Mouse (Mus musculus): ENCODE results near the gene Ssc5d.
A peak's percentile ranks its signal among the peaks of the same experiment; 100 is the strongest.

Gene Ssc5d

DNA sequence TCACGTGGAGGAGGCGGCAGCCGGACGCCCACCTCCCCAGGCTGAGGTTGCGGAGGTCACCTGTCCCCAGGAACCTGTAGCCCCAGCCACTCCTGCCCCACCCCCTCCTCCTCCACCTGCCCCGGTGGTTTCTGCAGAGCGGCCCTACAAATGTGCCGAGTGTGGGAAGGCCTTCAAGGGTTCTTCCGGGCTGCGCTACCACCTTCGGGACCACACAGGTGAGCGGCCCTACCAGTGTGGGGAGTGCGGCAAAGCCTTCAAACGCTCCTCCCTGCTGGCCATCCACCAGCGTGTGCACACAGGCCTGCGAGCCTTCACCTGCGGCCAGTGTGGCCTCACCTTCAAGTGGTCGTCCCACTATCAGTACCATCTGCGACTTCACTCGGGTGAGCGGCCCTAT is 5.6 kb upstream of the Ssc5d start:
- no peak for DNase-seq (ENCODE audit: extremely low spot score)

DNA sequence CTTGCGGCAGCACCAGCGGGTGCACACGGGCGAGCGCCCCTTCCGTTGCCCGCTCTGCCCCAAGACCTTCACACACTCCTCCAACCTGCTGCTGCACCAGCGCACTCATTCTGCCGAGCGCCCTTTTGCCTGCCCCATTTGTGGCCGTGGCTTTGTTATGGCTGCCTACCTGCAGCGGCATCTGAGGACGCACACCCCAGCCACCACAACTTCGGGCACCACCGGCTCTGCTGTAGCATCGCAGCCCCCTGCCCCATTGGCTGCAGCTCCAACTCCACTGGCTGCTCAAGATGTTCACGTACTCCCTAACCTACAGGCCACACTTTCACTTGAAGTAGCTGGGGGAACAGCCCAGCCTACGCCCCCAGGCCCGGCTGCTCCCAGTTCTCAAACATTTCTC is 5.1 kb upstream of the Ssc5d start:
- no peak for DNase-seq (ENCODE audit: extremely low spot score)

DNA sequence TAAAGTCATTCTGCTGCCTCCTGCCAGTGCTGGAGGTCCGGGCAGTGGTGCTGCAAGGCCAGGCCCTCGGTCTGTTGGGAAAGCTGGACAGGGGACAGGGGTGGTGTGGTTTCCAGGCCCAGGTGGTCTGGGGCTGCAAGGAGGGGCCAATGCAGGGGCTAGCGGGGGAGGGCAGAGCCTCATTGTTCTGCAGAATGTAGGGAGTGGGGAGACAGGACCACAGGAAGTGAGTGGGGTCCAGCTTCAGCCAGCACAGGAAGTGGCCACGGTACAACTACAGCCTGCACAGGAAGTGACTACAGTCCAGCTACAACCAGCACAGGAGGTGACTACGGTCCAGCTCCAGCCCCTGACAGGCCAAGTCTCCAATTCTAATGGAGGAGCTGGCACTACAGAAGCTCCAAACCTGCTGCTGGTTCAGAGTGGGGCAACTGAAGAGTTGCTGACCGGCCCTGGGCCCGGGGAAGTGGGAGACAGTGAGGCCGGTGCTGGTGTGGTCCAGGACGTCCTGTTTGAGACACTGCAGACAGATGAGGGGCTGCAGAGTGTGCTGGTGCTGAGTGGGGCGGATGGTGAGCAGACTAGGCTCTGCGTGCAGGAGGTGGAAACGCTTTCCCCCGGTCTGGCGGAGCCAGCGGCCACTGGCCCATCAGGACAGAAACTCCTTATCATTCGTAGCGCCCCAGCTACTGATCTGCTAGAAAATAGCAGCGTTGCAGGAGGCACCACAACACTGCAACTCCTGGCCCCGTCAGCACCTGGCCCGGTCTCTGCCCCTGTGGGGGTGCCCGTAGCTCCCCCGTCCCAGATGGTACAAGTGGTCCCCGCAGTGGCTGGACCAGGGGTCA is 4.4 kb upstream of the Ssc5d start:
- DNase-seq (ENCODE audit: extremely low spot score) = no peak

- DNase-seq (ENCODE audit: extremely low spot score) = no peak
These were observed 3.6 kb upstream of the Ssc5d start, which contains the start of gene Nat14 for GRCm38 (mm10) chr7:4921824-4922482. Gene Nat14, plus strand, starts transcription at chr7:4922028.

- DNase-seq (ENCODE audit: extremely low spot score) = peak; percentile 92
These were observed 3.1 kb upstream of the Ssc5d start for GRCm38 (mm10) chr7:4922508-4922907.

DNA sequence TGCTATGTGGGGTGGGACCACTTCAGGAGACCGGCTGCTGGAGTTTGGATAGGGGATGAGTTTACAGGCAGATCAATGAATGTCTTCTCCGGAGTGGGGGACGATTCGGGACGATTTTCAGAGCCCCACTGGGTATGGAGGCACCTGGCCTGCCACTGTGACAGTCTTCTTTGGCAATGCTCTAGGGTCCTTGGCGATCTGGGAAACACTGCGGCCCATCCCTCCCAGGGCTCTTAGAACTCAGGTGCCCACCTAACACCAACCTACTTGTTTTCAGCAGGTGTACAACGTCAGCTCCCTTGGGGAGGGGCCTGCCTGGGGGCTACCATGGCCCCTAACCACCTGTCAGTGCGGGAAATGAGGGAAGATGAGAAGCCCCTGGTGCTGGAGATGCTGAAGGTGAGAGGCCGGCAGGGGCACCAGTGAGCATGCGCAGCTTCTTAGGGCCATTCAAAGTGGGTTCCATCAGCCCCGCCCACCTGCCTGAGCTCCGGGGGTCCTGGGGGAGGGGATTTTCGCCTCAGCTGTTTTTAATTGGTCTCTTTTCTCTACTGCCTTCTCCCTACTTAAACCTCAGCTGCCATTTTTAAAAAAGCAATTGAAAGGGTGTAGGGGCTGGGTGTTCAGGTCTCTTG is 2.5 kb upstream of the Ssc5d start:
- DNase-seq (ENCODE audit: extremely low spot score) = peak; percentile 81

DNA sequence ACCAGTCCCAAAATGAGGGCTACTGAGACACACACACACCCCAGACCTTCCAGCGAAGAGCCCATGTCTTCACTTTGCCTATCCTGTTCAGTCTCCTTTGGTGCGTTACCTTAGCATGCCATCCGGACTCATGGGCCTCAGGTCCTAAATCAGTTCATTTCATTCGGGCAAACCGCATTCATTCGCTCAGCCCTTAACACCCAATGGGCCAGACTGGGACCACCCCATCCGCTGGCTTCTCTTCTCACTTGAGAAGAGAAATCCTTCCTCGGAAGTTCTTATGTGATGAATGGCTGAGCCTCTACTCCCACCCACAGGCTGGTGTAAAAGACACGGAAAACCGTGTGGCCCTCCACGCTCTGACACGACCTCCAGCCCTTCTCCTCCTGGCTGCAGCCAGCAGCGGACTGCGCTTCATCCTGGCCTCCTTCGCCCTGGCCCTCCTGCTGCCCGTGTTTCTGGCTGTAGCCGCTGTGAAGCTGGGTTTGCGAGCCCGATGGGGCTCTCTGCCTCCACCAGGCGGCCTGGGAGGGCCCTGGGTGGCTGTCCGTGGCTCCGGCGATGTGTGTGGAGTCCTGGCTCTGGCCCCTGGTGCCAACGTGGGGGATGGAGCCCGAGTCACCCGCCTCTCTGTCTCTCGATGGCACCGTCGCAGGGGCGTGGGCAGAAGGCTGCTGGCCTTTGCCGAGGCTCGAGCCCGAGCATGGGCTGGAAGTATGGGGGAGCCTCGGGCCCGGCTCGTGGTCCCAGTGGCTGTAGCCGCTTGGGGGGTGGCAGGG is 1.8 kb upstream of the Ssc5d start:
- peak; percentile 66 for DNase-seq (ENCODE audit: extremely low spot score)

DNA sequence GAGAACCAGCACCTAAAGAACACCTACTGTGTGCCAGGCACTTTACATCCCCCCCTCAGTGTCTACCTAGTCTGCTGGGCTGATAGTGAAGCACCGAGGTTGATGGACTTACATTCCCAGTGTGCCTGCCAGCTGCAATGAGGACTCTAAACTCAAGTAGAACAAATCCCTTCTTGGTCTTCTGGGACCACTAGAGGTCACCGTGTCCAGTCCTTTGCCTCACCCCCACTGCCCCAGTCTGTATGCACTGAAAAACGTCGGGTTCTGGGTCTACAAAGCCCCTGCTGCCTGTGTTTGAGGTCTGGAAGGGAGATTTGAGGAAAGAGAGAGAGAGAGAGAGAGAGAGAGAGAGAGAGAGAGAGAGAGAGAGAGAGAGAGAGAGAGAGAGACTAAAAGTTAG is 1.1 kb upstream of the Ssc5d start:
- peak; percentile 50 for DNase-seq (ENCODE audit: extremely low spot score)

GRCm38 (mm10) chr7:4924891-4925301 is 689 bp upstream of the Ssc5d start:
- peak; percentile 57 for DNase-seq (ENCODE audit: extremely low spot score)

- no peak for DNase-seq (ENCODE audit: extremely low spot score)
These were observed 1.3 kb downstream of the Ssc5d start for GRCm38 (mm10) chr7:4926849-4927248.

DNA sequence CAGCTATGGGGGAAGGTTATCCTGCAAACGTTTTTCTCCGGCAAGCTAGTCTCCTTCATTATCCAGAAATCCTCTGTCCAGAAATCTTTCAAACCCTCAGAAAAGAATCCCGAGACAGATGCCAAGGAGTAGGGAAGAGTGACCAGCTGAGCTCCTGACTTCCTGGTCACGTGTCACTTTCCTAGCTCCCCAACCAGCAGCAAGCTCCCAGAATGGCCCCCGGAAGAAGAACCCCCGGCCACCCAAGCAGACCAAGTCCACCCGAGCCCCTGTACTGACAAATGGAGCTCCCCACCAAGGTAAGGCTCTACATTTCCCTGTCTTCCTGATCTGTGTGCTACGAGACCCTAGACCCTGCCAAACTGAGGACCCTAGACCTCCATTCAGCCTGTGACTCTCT is 2.1 kb downstream of the Ssc5d start:
- DNase-seq (ENCODE audit: extremely low spot score) = no peak

GRCm38 (mm10) chr7:4928323-4928722 is 2.7 kb downstream of the Ssc5d start:
- DNase-seq (ENCODE audit: extremely low spot score) = no peak

DNA sequence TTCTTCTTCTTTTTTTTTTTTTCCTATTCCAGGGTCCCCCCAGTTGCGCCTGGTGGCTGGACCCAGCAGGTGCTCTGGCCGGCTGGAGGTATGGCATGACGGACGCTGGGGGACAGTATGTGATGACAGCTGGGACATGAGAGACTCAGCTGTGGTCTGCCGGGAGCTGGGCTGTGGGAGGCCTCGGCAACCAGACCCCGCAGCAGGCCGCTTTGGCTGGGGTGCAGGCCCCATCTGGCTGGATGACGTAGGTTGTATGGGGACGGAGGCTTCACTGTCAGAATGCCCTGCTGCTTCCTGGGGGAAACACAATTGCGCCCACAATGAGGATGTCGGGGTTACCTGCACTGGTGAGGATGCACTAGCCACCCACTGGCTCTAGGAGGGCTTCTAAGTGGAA is 7.5 kb downstream of the Ssc5d start:
- no peak for DNase-seq (ENCODE audit: extremely low spot score)

- DNase-seq (ENCODE audit: extremely low spot score) = no peak
These were observed 8.8 kb downstream of the Ssc5d start for GRCm38 (mm10) chr7:4934160-4934914.

DNA sequence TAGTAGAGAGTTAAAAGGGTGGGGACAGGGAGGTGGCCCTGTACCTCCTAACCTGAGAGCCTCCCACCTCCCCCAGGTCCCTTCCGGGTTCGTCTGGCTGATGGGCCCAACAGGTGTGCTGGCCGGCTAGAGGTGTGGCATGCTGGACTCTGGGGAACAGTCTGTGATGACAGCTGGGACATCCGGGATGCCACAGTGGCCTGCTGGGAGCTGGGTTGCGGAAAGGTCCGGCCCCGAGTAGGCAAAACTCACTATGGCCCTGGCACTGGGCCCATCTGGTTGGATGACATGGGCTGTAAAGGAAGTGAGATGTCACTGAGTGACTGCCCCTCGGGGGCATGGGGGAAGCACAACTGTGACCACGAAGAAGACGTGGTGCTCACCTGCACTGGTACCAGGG is 11.2 kb downstream of the Ssc5d start:
- no peak for DNase-seq (ENCODE audit: extremely low spot score)

- no peak for DNase-seq (ENCODE audit: extremely low spot score)
These were observed 11.8 kb downstream of the Ssc5d start for GRCm38 (mm10) chr7:4937392-4937791.

GRCm38 (mm10) chr7:4938456-4938855 is 12.9 kb downstream of the Ssc5d start:
- DNase-seq (ENCODE audit: extremely low spot score) = peak; percentile 57

DNA sequence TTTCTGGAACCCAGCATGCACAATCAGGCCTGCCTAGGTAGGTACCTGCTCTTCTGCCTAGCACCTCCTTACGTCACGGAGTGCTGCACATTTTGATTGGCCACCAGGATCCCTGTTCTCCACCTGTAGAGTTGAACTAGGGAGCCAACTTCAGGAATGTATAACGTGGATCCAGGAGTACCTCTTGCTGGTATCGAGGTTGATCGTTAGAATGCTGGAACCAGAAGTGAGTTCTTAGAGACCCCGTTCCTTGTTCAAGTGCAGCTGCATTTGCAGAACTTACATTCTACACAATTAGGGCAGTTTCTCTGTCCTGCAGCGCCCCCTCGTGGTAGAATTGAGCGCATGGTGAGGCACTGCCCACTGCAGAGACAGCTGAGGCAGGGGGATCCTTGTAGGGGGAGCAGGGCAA is 14.5 kb downstream of the Ssc5d start:
- peak; percentile 78 for DNase-seq (ENCODE audit: extremely low spot score)

DNA sequence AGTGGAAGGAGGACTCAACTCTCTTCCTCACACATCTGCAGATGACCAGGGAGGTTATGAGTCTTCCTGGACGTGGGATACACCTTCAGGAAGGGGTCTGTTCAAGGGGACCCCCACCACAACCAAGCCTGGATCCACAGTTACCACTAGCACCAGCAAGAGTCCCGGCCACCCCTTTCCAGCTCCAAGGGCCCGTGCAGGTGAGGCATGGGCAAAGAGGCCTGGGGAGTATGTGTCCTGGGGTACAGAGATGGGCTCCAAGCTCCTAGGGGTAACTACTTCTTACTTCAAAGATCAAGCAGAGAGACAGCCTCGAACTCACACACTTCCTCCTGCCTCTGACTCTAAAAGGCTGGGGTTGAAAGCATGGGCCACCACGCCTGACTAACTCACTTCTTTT is 17.1 kb downstream of the Ssc5d start:
- no peak for DNase-seq (ENCODE audit: extremely low spot score)

GRCm38 (mm10) chr7:4943223-4943815 is 17.7 kb downstream of the Ssc5d start:
- DNase-seq (ENCODE audit: extremely low spot score) = peak; percentile 90

DNA sequence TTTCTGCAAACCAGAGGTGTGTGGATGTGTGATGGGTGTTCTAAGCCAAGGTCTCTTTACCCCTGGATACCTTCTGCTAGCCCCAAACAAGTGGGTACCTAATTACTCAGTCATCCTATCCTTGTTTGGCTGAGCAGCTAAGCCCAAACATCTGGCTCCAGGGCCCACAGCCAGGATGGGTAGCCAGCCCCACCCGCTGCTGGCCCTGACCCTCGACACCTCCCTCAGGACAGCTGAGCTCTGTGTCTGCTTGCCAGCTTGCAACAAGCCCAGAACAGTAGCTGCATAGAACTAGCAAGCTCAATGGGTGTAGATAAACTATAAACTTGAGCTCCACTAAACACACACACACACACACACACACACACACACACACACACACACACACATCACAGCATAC is 22.3 kb downstream of the Ssc5d start:
- DNase-seq (ENCODE audit: extremely low spot score) = no peak
